ENCODE assay signal across 16 mouse cellular contexts in the genomic region with DNA sequence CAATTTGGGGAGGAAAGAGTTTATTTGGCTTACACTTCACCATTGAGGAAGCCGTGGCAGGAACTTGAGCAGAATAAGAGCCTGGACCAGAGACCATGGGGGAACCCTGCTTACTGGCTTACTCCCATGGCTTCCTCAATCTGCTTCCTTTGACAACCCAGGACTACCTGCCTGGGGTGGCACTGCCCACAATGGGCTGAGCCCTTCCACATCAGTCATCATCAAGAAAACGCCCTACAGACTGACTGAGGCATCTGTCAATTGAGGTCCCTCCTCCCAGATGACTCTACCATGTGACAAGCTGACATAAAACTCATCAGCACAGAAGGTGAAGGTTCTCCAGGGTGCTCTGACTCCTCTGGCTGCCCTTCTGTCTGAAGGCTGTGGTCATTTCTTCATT. TPM values are rescaled to one million over a fixed set of nuclear protein-coding genes. Genes with fewer than 3 reads are reported as not detected.
"Had no signal": no experiment of that assay in that cellular context is flagged by ENCODE, and none has a peak within 500 bp of the region (broad histone marks: within the 10 kb centered on the region; RNA-seq: fewer than 3 reads in every experiment).

No protein-coding gene starts in this region.

- H3K27me3 ChIP-seq: stomach, embryonic 15.5 days had no signal

- DNase-seq: kidney, postnatal 14 days; lung, adult 2 months; lung, postnatal 36 days; spleen, adult 18-20 months; thymus, adult 2 months; thymus, postnatal 25 days had no signal

- H3K9ac ChIP-seq: liver, embryonic 15.5 days; stomach, embryonic 15.5 days had no signal

- ATAC-seq: intestine, embryonic 16.5 days; lung, postnatal 0 days; midbrain, embryonic 16.5 days had no signal

- H3K27ac ChIP-seq: left cerebral cortex, adult 2 months; limb, embryonic 10.5 days; liver, embryonic 15.5 days; stomach, embryonic 15.5 days had no signal

- H3K4me3 ChIP-seq: left cerebral cortex, adult 2 months; limb, embryonic 10.5 days; liver, embryonic 15.5 days; stomach, embryonic 15.5 days had no signal

- H3K9me3 ChIP-seq: limb, embryonic 10.5 days; liver, embryonic 15.5 days; stomach, embryonic 15.5 days had no signal

- H3K4me2 ChIP-seq: liver, embryonic 11.5 days; liver, embryonic 15.5 days; midbrain, embryonic 11.5 days; stomach, embryonic 15.5 days had no signal

- H3K36me3 ChIP-seq: limb, embryonic 10.5 days; liver, embryonic 15.5 days; stomach, embryonic 15.5 days had no signal

RNA-seq across cellular contexts. Expression of a gene that starts 44.1 kb away (rescaled TPM):
- polyA plus RNA-seq: liver, embryonic 15.5 days; lung, postnatal 0 days had no signal

RNA-seq across cellular contexts. Expression of a gene that starts 45.0 kb away (rescaled TPM):
- total RNA-seq: megakaryocyte, adult 5-6 weeks had no signal
- polyA plus RNA-seq: intestine, embryonic 16.5 days; liver, embryonic 11.5 days; liver, embryonic 15.5 days; lung, adult 2 months; lung, postnatal 0 days; thymus, adult 2 months had no signal
